Mouse (Mus musculus): Measurements from ENCODE around the gene Ttll5. TPM values are rescaled to one million over a fixed set of nuclear protein-coding genes. Genes with fewer than 3 reads are reported as not detected.

Ttll5 gene
- polyA plus RNA-seq, 1 experiment = 230 TPM

GRCm38 (mm10) chr12:85859111-85859510 is 34.7 kb downstream of the Ttll5 start:
- TF ChIP-seq CTCF (IDR thresholded peaks at IDR 0.05; ENCODE audit: control insufficient read depth, insufficient read depth, insufficient replicate concordance, low read depth, low read length) (no peak), POLR2A (IDR thresholded peaks at IDR 0.05; ENCODE audit: control insufficient read depth, low read depth, low read length) (no peak)

GRCm38 (mm10) chr12:85859511-85860189 is 35.2 kb downstream of the Ttll5 start:
- Histone ChIP-seq H3K27ac (ENCODE audit: control insufficient read depth, insufficient read depth, low read depth, low read length) (no peak overlapping the region), H3K4me3 (ENCODE audit: control insufficient read depth, low read depth, low read length) (no peak overlapping the region), H3K36me3 (ENCODE audit: control insufficient read depth, insufficient read depth, low read length) (no peaks in the 10 kb centered on the region), H3K27me3 (ENCODE audit: control insufficient read depth, insufficient read depth, low read length) (no peaks in the 10 kb centered on the region), H3K4me1 (ENCODE audit: control insufficient read depth, insufficient read depth, low read length) (no peaks in the 10 kb centered on the region)
- TF ChIP-seq POLR2A (IDR thresholded peaks at IDR 0.05; ENCODE audit: control insufficient read depth, low read depth, low read length) = no peak
- TF ChIP-seq CTCF (IDR thresholded peaks at IDR 0.05; ENCODE audit: control insufficient read depth, insufficient read depth, insufficient replicate concordance, low read depth, low read length) = no peak

More at GRCm38 (mm10) chr12:85859111-85859510, 34.7 kb downstream of the Ttll5 start:
- Histone ChIP-seq H3K27ac (ENCODE audit: control insufficient read depth, insufficient read depth, low read depth, low read length) (no peak overlapping the region), H3K4me3 (ENCODE audit: control insufficient read depth, low read depth, low read length) (no peak overlapping the region), H3K27me3 (ENCODE audit: control insufficient read depth, insufficient read depth, low read length) (no peaks in the 10 kb centered on the region), H3K36me3 (ENCODE audit: control insufficient read depth, insufficient read depth, low read length) (no peaks in the 10 kb centered on the region), H3K4me1 (ENCODE audit: control insufficient read depth, insufficient read depth, low read length) (no peaks in the 10 kb centered on the region)

- no peak overlapping the region for H3K27ac ChIP-seq (ENCODE audit: control insufficient read depth, insufficient read depth, low read depth, low read length)
Measured at GRCm38 (mm10) chr12:85862514-85862913, 38.1 kb downstream of the Ttll5 start.

GRCm38 (mm10) chr12:85865526-85865925 is 41.1 kb downstream of the Ttll5 start:
- peaks cover 2% of the 10 kb centered on the region; the same call in 1 of the 2 replicates for H3K4me1 ChIP-seq (ENCODE audit: control insufficient read depth, insufficient read depth, low read length)
- TF ChIP-seq CTCF (IDR thresholded peaks at IDR 0.05; ENCODE audit: control insufficient read depth, insufficient read depth, insufficient replicate concordance, low read depth, low read length) = no peak
- TF ChIP-seq POLR2A (IDR thresholded peaks at IDR 0.05; ENCODE audit: control insufficient read depth, low read depth, low read length) = no peak
- H3K27me3 ChIP-seq (ENCODE audit: control insufficient read depth, insufficient read depth, low read length) = no peaks in the 10 kb centered on the region
- H3K27ac ChIP-seq (ENCODE audit: control insufficient read depth, insufficient read depth, low read depth, low read length) = no peak overlapping the region
- H3K4me3 ChIP-seq (ENCODE audit: control insufficient read depth, low read depth, low read length) = no peak overlapping the region
- H3K36me3 ChIP-seq (ENCODE audit: control insufficient read depth, insufficient read depth, low read length) = no peaks in the 10 kb centered on the region; the same call in none of the 2 replicates

More at GRCm38 (mm10) chr12:85862514-85862913, 38.1 kb downstream of the Ttll5 start:
- H3K4me1 ChIP-seq (ENCODE audit: control insufficient read depth, insufficient read depth, low read length) = no peaks in the 10 kb centered on the region
- TF ChIP-seq CTCF (IDR thresholded peaks at IDR 0.05; ENCODE audit: control insufficient read depth, insufficient read depth, insufficient replicate concordance, low read depth, low read length) (no peak), POLR2A (IDR thresholded peaks at IDR 0.05; ENCODE audit: control insufficient read depth, low read depth, low read length) (no peak)
- H3K4me3 ChIP-seq (ENCODE audit: control insufficient read depth, low read depth, low read length) = no peak overlapping the region
- H3K27me3 ChIP-seq (ENCODE audit: control insufficient read depth, insufficient read depth, low read length) = no peaks in the 10 kb centered on the region
- no peaks in the 10 kb centered on the region for H3K36me3 ChIP-seq (ENCODE audit: control insufficient read depth, insufficient read depth, low read length)

GRCm38 (mm10) chr12:85866624-85867023 is 42.2 kb downstream of the Ttll5 start:
- H3K36me3 ChIP-seq (ENCODE audit: control insufficient read depth, insufficient read depth, low read length) = no peaks in the 10 kb centered on the region; the same call in none of the 2 replicates
- peaks cover 2% of the 10 kb centered on the region; the same call in 1 of the 2 replicates for H3K4me1 ChIP-seq (ENCODE audit: control insufficient read depth, insufficient read depth, low read length)
- no peak for TF ChIP-seq POLR2A (IDR thresholded peaks at IDR 0.05; ENCODE audit: control insufficient read depth, low read depth, low read length)
- TF ChIP-seq CTCF (IDR thresholded peaks at IDR 0.05; ENCODE audit: control insufficient read depth, insufficient read depth, insufficient replicate concordance, low read depth, low read length) = no peak
- H3K27ac ChIP-seq (ENCODE audit: control insufficient read depth, insufficient read depth, low read depth, low read length) = no peak overlapping the region
- no peak overlapping the region for H3K4me3 ChIP-seq (ENCODE audit: control insufficient read depth, low read depth, low read length)
- no peaks in the 10 kb centered on the region for H3K27me3 ChIP-seq (ENCODE audit: control insufficient read depth, insufficient read depth, low read length)

- no peaks in the 10 kb centered on the region; the same call in none of the 2 replicates for H3K36me3 ChIP-seq (ENCODE audit: control insufficient read depth, insufficient read depth, low read length)
- no peak overlapping the region for H3K4me3 ChIP-seq (ENCODE audit: control insufficient read depth, low read depth, low read length)
- no peaks in the 10 kb centered on the region for H3K27me3 ChIP-seq (ENCODE audit: control insufficient read depth, insufficient read depth, low read length)
- H3K27ac ChIP-seq (ENCODE audit: control insufficient read depth, insufficient read depth, low read depth, low read length) = no peak overlapping the region
- peaks cover 2% of the 10 kb centered on the region; the same call in 1 of the 2 replicates for H3K4me1 ChIP-seq (ENCODE audit: control insufficient read depth, insufficient read depth, low read length)
- TF ChIP-seq POLR2A (IDR thresholded peaks at IDR 0.05; ENCODE audit: control insufficient read depth, low read depth, low read length) (no peak), CTCF (IDR thresholded peaks at IDR 0.05; ENCODE audit: control insufficient read depth, insufficient read depth, insufficient replicate concordance, low read depth, low read length) (no peak)
Measured at GRCm38 (mm10) chr12:85867125-85867524, 42.7 kb downstream of the Ttll5 start.

- no peak overlapping the region for H3K27ac ChIP-seq (ENCODE audit: control insufficient read depth, insufficient read depth, low read depth, low read length)
Measured at GRCm38 (mm10) chr12:85869423-85869822, 45.0 kb downstream of the Ttll5 start.

More at GRCm38 (mm10) chr12:85869423-85869822, 45.0 kb downstream of the Ttll5 start:
- Histone ChIP-seq H3K36me3 (ENCODE audit: control insufficient read depth, insufficient read depth, low read length) (no peaks in the 10 kb centered on the region; the same call in none of the 2 replicates), H3K27me3 (ENCODE audit: control insufficient read depth, insufficient read depth, low read length) (no peaks in the 10 kb centered on the region), H3K4me3 (ENCODE audit: control insufficient read depth, low read depth, low read length) (no peak overlapping the region), H3K4me1 (ENCODE audit: control insufficient read depth, insufficient read depth, low read length) (peaks cover 2% of the 10 kb centered on the region; the same call in 1 of the 2 replicates)
- no peak for TF ChIP-seq CTCF (IDR thresholded peaks at IDR 0.05; ENCODE audit: control insufficient read depth, insufficient read depth, insufficient replicate concordance, low read depth, low read length)
- no peak for TF ChIP-seq POLR2A (IDR thresholded peaks at IDR 0.05; ENCODE audit: control insufficient read depth, low read depth, low read length)
